Mouse (Mus musculus): ENCODE data around the gene Hlx.

DNA sequence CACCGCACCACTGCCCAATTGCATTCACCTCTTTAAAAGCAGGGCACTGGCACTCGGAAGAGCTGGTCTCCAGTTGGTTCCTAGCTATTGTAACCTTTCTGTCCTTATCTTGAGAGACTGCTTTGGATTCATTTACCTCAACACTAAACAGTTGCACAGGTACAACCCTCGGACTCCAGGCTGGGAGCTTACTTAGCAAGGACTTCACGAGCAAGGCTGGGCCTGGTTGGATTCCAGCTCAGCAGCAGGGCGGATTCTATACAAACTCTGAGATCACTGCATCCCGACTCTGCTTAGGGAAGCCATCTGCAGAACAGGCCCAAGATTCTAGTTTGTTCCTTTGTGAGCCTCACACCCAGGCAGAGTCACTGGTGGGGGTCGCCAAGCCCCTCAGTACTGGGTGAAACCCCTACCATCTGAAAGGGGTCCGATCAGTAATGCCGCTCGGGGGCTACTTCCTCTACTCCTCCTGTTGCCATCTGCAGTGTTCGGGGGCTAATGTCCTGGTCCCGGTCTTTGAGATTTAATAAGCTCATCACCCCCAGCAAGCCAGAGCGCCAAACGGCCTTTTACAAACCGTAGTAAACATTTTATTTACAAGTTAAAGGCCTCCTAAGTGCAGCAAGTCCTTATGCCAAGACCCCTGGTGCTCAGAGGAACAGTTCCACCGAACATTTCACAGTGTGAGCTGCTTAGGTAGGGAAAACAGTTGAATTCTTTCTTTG is 5.7 kb downstream of the Hlx start:
- TF ChIP-seq CTCF (conservative IDR thresholded peaks at IDR 0.05; ENCODE audit: low read length) (no peak), NANOG (IDR thresholded peaks at IDR 0.05; ENCODE audit: borderline replicate concordance, low read length) (no peak)
